ENCODE assay signal across 9 mouse cellular contexts in genomic region chr1:55404439-55404838, GRCm38 (mm10). TPM values are rescaled to one million over a fixed set of nuclear protein-coding genes. Genes with fewer than 3 reads are reported as not detected.
DNase-seq lines count a peak whose midpoint lies in the region; ATAC-seq and TF ChIP-seq lines count a peak whose summit lies in the region.
"Had no signal": no experiment of that assay in that cellular context is flagged by ENCODE, and none has a peak within 500 bp of the region (broad histone marks: within the 10 kb centered on the region; RNA-seq: fewer than 3 reads in every experiment).

No protein-coding gene starts in this region.

- TF ChIP-seq CTCF in brain, embryonic 14.5 days (IDR thresholded peaks at IDR 0.05; ENCODE audit: borderline replicate concordance, extremely low read depth, insufficient read depth, insufficient read length): peak; percentile 71; the same call in 1 of the 2 replicates
- peak; percentile 81 for TF ChIP-seq CTCF in forebrain, postnatal 0 days (IDR thresholded peaks at IDR 0.05; ENCODE audit: low read depth)
- peak; percentile 89 for TF ChIP-seq CTCF in midbrain, postnatal 0 days (IDR thresholded peaks at IDR 0.05)
- no peak for TF ChIP-seq CTCF in thymus, adult 2 months (IDR thresholded peaks at IDR 0.05; ENCODE audit: borderline replicate concordance, control insufficient read depth, extremely low read depth, insufficient read depth, low read length, poor library complexity)

- DNase-seq in right cerebral cortex, adult 18-20 months: peak; percentile 77
- no peak for DNase-seq in right cerebral cortex, postnatal 14 days
- peak; percentile 92 for DNase-seq in brain, embryonic 14.5 days (ENCODE audit: low read depth)
- peak; percentile 91 for DNase-seq in forebrain, postnatal 0 days
- DNase-seq in kidney, adult 18-20 months: peak; percentile 50
- peak; percentile 36 for DNase-seq in left cerebral cortex, postnatal 4 days
- DNase-seq in midbrain, postnatal 0 days (ENCODE audit: low spot score): peak; percentile 90
- peak; percentile 68 for DNase-seq in thymus, adult 2 months

- no peak for TF ChIP-seq POLR2A in brain, embryonic 14.5 days (IDR thresholded peaks at IDR 0.05; ENCODE audit: borderline replicate concordance, extremely low read depth, insufficient read depth, insufficient read length, poor library complexity, severe bottlenecking)
- no peak for TF ChIP-seq POLR2A in thymus, adult 2 months (IDR thresholded peaks at IDR 0.05; ENCODE audit: control insufficient read depth, extremely low read depth, insufficient read depth, low read length, poor library complexity)

- H3K27ac ChIP-seq in forebrain, postnatal 0 days (ENCODE audit: low read depth, low read length): no peak overlapping the region
- no peak overlapping the region for H3K27ac ChIP-seq in midbrain, postnatal 0 days (ENCODE audit: low read depth, low read length)
- no peak overlapping the region for H3K27ac ChIP-seq in thymus, adult 2 months (ENCODE audit: control insufficient read depth, insufficient read depth, low read length)

- ATAC-seq in forebrain, postnatal 0 days: no peak
- no peak for ATAC-seq in midbrain, postnatal 0 days (ENCODE audit: low FRiP score)

- intact Hi-C loops in left cerebral cortex, postnatal 4 days (cut with DNase I): loop anchor here (2.0 kb wide), 3 partner anchors 334 to 470 kb away; no protein-coding TSS in a partner anchor

- H3K4me1 ChIP-seq in forebrain, postnatal 0 days (ENCODE audit: insufficient read depth): peaks cover 14% of the 10 kb centered on the region
- no peaks in the 10 kb centered on the region for H3K4me1 ChIP-seq in midbrain, postnatal 0 days (ENCODE audit: insufficient read depth, low read length)
- peaks cover 8% of the 10 kb centered on the region for H3K4me1 ChIP-seq in thymus, adult 2 months (replicated peaks; ENCODE audit: control insufficient read depth, insufficient read depth, low read length)

- no peaks in the 10 kb centered on the region for H3K36me3 ChIP-seq in forebrain, postnatal 0 days (ENCODE audit: insufficient read depth)
- no peaks in the 10 kb centered on the region for H3K36me3 ChIP-seq in midbrain, postnatal 0 days (ENCODE audit: insufficient read depth, low read length)
- H3K36me3 ChIP-seq in thymus, adult 2 months (ENCODE audit: control insufficient read depth, insufficient read depth, low read length): no peaks in the 10 kb centered on the region

- no peak overlapping the region for H3K4me3 ChIP-seq in forebrain, postnatal 0 days (ENCODE audit: low read depth, low read length)
- peak overlapping the region; percentile 76; the same call in 1 of the 2 replicates for H3K4me3 ChIP-seq in midbrain, postnatal 0 days (ENCODE audit: low read depth, low read length)
- no peak overlapping the region for H3K4me3 ChIP-seq in thymus, adult 2 months (ENCODE audit: control insufficient read depth, insufficient read depth, low read length)

- H3K9ac ChIP-seq in forebrain, postnatal 0 days: no peak overlapping the region
- no peak overlapping the region for H3K9ac ChIP-seq in midbrain, postnatal 0 days (replicated peaks; ENCODE audit: low read length, poor library complexity, severe bottlenecking)

- WGBS in forebrain, postnatal 0 days: 3% methylated on average over 3 of the region's 3 CpGs
- WGBS in midbrain, postnatal 0 days: 1% methylated on average over 3 of the region's 3 CpGs
- 5% methylated on average over 3 of the region's 3 CpGs for WGBS in thymus, adult 2 months

- H3K9me3 ChIP-seq in forebrain, postnatal 0 days (ENCODE audit: low read length): 0 out of 2 replicates have a peak, but pooled peaks cover 3% of the 10 kb centered on the region
- no peaks in the 10 kb centered on the region for H3K9me3 ChIP-seq in midbrain, postnatal 0 days (ENCODE audit: low read length)

- H3K4me2 ChIP-seq in forebrain, postnatal 0 days (ENCODE audit: low read depth): peak overlapping the region; percentile 94; the same call in 1 of the 2 replicates
- peak overlapping the region; percentile 98; the same call in 1 of the 2 replicates for H3K4me2 ChIP-seq in midbrain, postnatal 0 days (ENCODE audit: low read depth, low read length, poor library complexity, severe bottlenecking)

- H3K27me3 ChIP-seq in forebrain, postnatal 0 days (ENCODE audit: insufficient read depth, low read length): peaks cover 4% of the 10 kb centered on the region; the same call in 1 of the 2 replicates
- H3K27me3 ChIP-seq in midbrain, postnatal 0 days (ENCODE audit: insufficient read depth, low read length): no peaks in the 10 kb centered on the region
- H3K27me3 ChIP-seq in thymus, adult 2 months (ENCODE audit: control insufficient read depth, insufficient read depth, low read length): no peaks in the 10 kb centered on the region

RNA-seq across cellular contexts. Expression of gene Plcl1, which starts 1.3 kb away (rescaled TPM):
- 4.2 and 5.5 TPM in 2 replicates for polyA plus RNA-seq in brain, embryonic 14.5 days (2012; rRNA removed)
- 7.7 and 9.2 TPM in 2 replicates for total RNA-seq in forebrain, postnatal 0 days (2014; rRNA removed)
- 1.9 and 3.0 TPM in 2 replicates for polyA plus RNA-seq in forebrain, postnatal 0 days (2015; fragmentation: Nextera tagmentation; extraction: Ambion mirVana)
- total RNA-seq in left cerebral cortex, postnatal 4 days (2021): 10 to 100 TPM; 14.3 to 14.7 TPM
- 8.9 and 9.4 TPM in 2 replicates for total RNA-seq in midbrain, postnatal 0 days (2014; rRNA removed)
- polyA plus RNA-seq in midbrain, postnatal 0 days (2015; fragmentation: Nextera tagmentation; extraction: Ambion mirVana): 2.7 and 3.9 TPM in 2 replicates
- polyA plus RNA-seq in thymus, adult 2 months (2012; rRNA removed): 2.7 and 3.8 TPM in 2 replicates

RNA-seq across cellular contexts. Expression of gene Boll, which starts 41.2 kb away (rescaled TPM):
- polyA plus RNA-seq in brain, embryonic 14.5 days (2012; rRNA removed): not detected in 2 replicates
- not detected in 2 replicates for total RNA-seq in forebrain, postnatal 0 days (2014; rRNA removed)
- polyA plus RNA-seq in forebrain, postnatal 0 days (2015; fragmentation: Nextera tagmentation; extraction: Ambion mirVana): 0.18 TPM in 1 of 2 replicates, not detected in the other
- total RNA-seq in left cerebral cortex, postnatal 4 days (2021): not detected
- total RNA-seq in midbrain, postnatal 0 days (2014; rRNA removed): 0.49 and 0.61 TPM in 2 replicates
- polyA plus RNA-seq in midbrain, postnatal 0 days (2015; fragmentation: Nextera tagmentation; extraction: Ambion mirVana): 0.48 TPM in 1 of 2 replicates, not detected in the other
- 0.82 and 1.3 TPM in 2 replicates for polyA plus RNA-seq in thymus, adult 2 months (2012; rRNA removed)
- polyA plus RNA-seq: small intestine, adult 2 months had no signal
